In the genomic region with DNA sequence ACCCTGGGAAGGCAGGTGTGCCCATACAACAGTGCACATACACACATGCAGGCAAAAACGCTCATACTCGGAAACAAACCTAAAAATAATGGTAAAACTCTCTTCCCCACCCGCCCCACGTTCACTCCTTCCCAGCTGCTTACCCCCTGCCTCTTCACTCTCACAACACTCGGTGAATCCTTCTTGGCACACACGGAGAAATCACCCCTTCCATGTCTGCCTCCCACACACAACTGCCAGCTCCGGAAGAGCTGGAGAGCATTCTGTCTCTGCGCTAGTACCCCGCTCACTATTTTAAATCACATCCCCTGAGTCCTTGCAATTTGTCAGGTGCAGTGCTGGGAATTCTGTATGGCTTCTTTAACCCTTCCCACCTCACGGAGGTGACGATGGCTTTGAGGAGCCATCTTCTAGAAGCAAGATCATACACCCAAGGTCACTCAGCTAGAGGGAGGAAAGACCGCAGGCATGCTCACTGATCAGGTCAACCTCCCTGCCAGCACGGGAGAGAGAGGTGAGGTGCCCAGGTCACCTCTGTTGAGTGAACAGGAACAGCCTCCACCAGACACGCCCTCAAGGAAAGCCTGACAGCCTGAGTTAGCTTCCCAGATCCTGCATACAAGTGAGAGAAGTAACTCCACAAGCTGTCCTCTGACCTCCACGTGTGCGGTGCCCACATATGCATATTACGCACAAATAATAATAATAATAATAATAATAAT, we compare ENCODE assay signal across 17 mouse cellular contexts. TPM values are rescaled to one million over a fixed set of nuclear protein-coding genes. Genes with fewer than 3 reads are reported as not detected.
DNase-seq lines count a peak whose midpoint lies in the region; ATAC-seq and TF ChIP-seq lines count a peak whose summit lies in the region.
"Had no signal": no experiment of that assay in that cellular context is flagged by ENCODE, and none has a peak within 500 bp of the region (broad histone marks: within the 10 kb centered on the region; RNA-seq: fewer than 3 reads in every experiment).

No protein-coding gene starts in this region.

- WGBS in lung, postnatal 0 days, result 71% methylated on average over 17 of the region's 17 CpGs

- peak; percentile 59 to 61 for DNase-seq in kidney, adult 8-10 months
- DNase-seq in kidney, postnatal 10 days, result no peak
- peak; percentile 47 to 68 for DNase-seq in frontal cortex, postnatal 14 days (ENCODE audit: low spot score in 2 of 2)
- peak; percentile 81 for DNase-seq in layer of hippocampus, adult 9-11 months
- peak; percentile 69 to 77 for DNase-seq in right cerebral cortex, adult 2 months (ENCODE audit: low spot score in 2 of 2)
- DNase-seq in urinary bladder, postnatal 10 days (ENCODE audit: low spot score), result no peak
- no peak for DNase-seq in lung, postnatal 0 days (ENCODE audit: low spot score)
- DNase-seq: adrenal gland, postnatal 10 days; B cell, adult 2 months; cerebellum, postnatal 14 days; gastrocnemius, postnatal 10 days; thymus, adult 2 months had no signal

- no peak overlapping the region for H3K9ac ChIP-seq in lung, postnatal 0 days (replicated peaks; ENCODE audit: low read depth)
- H3K9ac ChIP-seq: heart, embryonic 13.5 days; limb, embryonic 13.5 days; neural tube, embryonic 12.5 days had no signal

- no peak for TF ChIP-seq CTCF in lung, postnatal 0 days (IDR thresholded peaks at IDR 0.05)

- no peak for ATAC-seq in lung, postnatal 0 days
- no peak for ATAC-seq in megakaryocyte-erythroid progenitor cell, adult 5-6 weeks (replicated peaks; ENCODE audit: low FRiP score, low TSS enrichment, poor library complexity, severe bottlenecking)
- ATAC-seq: midbrain, embryonic 16.5 days had no signal

- no peaks in the 10 kb centered on the region for H3K36me3 ChIP-seq in lung, postnatal 0 days (ENCODE audit: insufficient read depth, low read length)
- H3K36me3 ChIP-seq: heart, embryonic 13.5 days; limb, embryonic 13.5 days; neural tube, embryonic 12.5 days had no signal

- no peaks in the 10 kb centered on the region for H3K27me3 ChIP-seq in lung, postnatal 0 days (replicated peaks; ENCODE audit: insufficient read depth, low read length)
- H3K27me3 ChIP-seq: heart, embryonic 13.5 days; limb, embryonic 13.5 days; neural tube, embryonic 12.5 days had no signal

- H3K4me3 ChIP-seq in lung, postnatal 0 days (ENCODE audit: low read depth, low read length), result no peak overlapping the region
- H3K4me3 ChIP-seq: heart, embryonic 13.5 days; limb, embryonic 13.5 days; neural tube, embryonic 12.5 days had no signal

- H3K27ac ChIP-seq in lung, postnatal 0 days (ENCODE audit: low read length), result no peak overlapping the region
- H3K27ac ChIP-seq: heart, embryonic 13.5 days; limb, embryonic 13.5 days; neural tube, embryonic 12.5 days had no signal

- H3K4me2 ChIP-seq in lung, postnatal 0 days (replicated peaks; ENCODE audit: low read depth, low read length), result no peak overlapping the region
- H3K4me2 ChIP-seq: heart, embryonic 13.5 days; limb, embryonic 13.5 days; neural tube, embryonic 12.5 days had no signal

- TF ChIP-seq EP300 in lung, postnatal 0 days (IDR thresholded peaks at IDR 0.05), result no peak

- no peaks in the 10 kb centered on the region for H3K4me1 ChIP-seq in lung, postnatal 0 days (ENCODE audit: insufficient read depth, low read depth, low read length)

- H3K9me3 ChIP-seq in lung, postnatal 0 days (ENCODE audit: low read length), result no peaks in the 10 kb centered on the region
- H3K9me3 ChIP-seq: heart, embryonic 13.5 days; limb, embryonic 13.5 days; neural tube, embryonic 12.5 days had no signal

RNA-seq across cellular contexts. Expression of a gene that starts 49.6 kb away (rescaled TPM):
- polyA plus RNA-seq in lung, postnatal 0 days (2015; fragmentation: Nextera tagmentation; extraction: Ambion mirVana), result 5.7 and 7.0 TPM in 2 replicates
- 0.82 and 1.6 TPM in 2 replicates for total RNA-seq in megakaryocyte-erythroid progenitor cell, adult 5-6 weeks (2014; fragmentation: Nextera tagmentation)
- total RNA-seq in megakaryocyte-erythroid progenitor cell, adult 5-6 weeks (2017), result 0.42 and 0.72 TPM in 2 replicates

Comparison
In these comparisons a context has a peak if more than half of its experiments do, and no peak if none do; other contexts are left out.
1. DNase-seq: peak in kidney, adult 8-10 months (2 of 2), frontal cortex, postnatal 14 days (2 of 2), layer of hippocampus, adult 9-11 months (single experiment) and right cerebral cortex, adult 2 months (2 of 2); none in kidney, postnatal 10 days (single experiment), urinary bladder, postnatal 10 days (single experiment) and lung, postnatal 0 days (single experiment).